Mouse (Mus musculus): ENCODE measurements around the gene Wdr43. TPM values are rescaled to one million over a fixed set of nuclear protein-coding genes. Genes with fewer than 3 reads are reported as not detected.

Gene Wdr43
- total RNA-seq, 2 experiments from 2014 or later = 24.9 to 26.7 TPM

GRCm38 (mm10) chr17:71697896-71698618 is 82.4 kb downstream of the Wdr43 start:
- DNase-seq (ENCODE audit: extremely low spot score in 1 of 2, low spot score in 1 of 2) = no peak

GRCm38 (mm10) chr17:71698619-71698956 is 82.9 kb downstream of the Wdr43 start:
- DNase-seq (ENCODE audit: extremely low spot score in 1 of 2, low spot score in 1 of 2) = no peak

- no peak for DNase-seq (ENCODE audit: extremely low spot score in 1 of 2, low spot score in 1 of 2)
Observed at GRCm38 (mm10) chr17:71705113-71705512, 89.4 kb downstream of the Wdr43 start.

GRCm38 (mm10) chr17:71705550-71706480 is 90.1 kb downstream of the Wdr43 start:
- no peak for DNase-seq (ENCODE audit: extremely low spot score in 1 of 2, low spot score in 1 of 2)

- no peak for DNase-seq (ENCODE audit: extremely low spot score in 1 of 2, low spot score in 1 of 2)
Observed at GRCm38 (mm10) chr17:71707715-71708114, 92.0 kb downstream of the Wdr43 start.

Other genes starting within 250 kb of the Wdr43 start
- gene Gm4707, start 156.0 kb upstream of the Wdr43 start, total RNA-seq (2021) = 1 to 10 TPM; 1.6 to 2.6 TPM
- gene Smchd1, start 140.6 kb upstream of the Wdr43 start, total RNA-seq (2021) = 10 to 100 TPM; 28.8 to 33.8 TPM
- gene Ndc80, start 89.0 kb upstream of the Wdr43 start, total RNA-seq (2021) = under 1 TPM; 0.38 to 0.69 TPM
- gene Spdya, start 63.8 kb upstream of the Wdr43 start, total RNA-seq (2021) = 1 to 10 TPM in 1 of 2 experiments, under 1 TPM in 1; 0.75 to 1.1 TPM
- gene Togaram2, start 57.4 kb downstream of the Wdr43 start, total RNA-seq (2021) = 1 to 10 TPM; 1.2 to 1.8 TPM
- gene Pcare, start 137.0 kb downstream of the Wdr43 start, total RNA-seq (2021) = under 1 TPM; 0.15 to 0.19 TPM
- 10 to 100 TPM; 84.5 to 85.4 TPM for gene Clip4, start 152.6 kb downstream of the Wdr43 start, total RNA-seq (2021)

All from layer of hippocampus, postnatal 25 days (tissue).